Mouse (Mus musculus): ENCODE results near the gene Ddx54.

Gene Ddx54

GRCm38 (mm10) chr5:120635633-120636032, 23.1 kb downstream of the Ddx54 start:
- CTCF ChIA-PET, result interaction anchor here (0.6 kb wide), 1 partner anchor 44 kb away, joined by 9 read pairs; no protein-coding TSS in a partner anchor

- CTCF ChIA-PET, result interaction anchor here (1.1 kb wide), 1 partner anchor 9 kb away, joined by 4 read pairs; the partner anchor contains the start of gene Rasal1
Measured at GRCm38 (mm10) chr5:120640094-120640493, 27.6 kb downstream of the Ddx54 start.

GRCm38 (mm10) chr5:120643365-120644085, 31.0 kb downstream of the Ddx54 start:
- CTCF ChIA-PET, result interaction anchor here (1.4 kb wide), 1 partner anchor 22 kb away, joined by 5 read pairs; no protein-coding TSS in a partner anchor

- CTCF ChIA-PET, result interaction anchor here (0.6 kb wide), 1 partner anchor 12 kb away, joined by 4 read pairs; no protein-coding TSS in a partner anchor
Measured at GRCm38 (mm10) chr5:120644227-120644626, 31.7 kb downstream of the Ddx54 start.

GRCm38 (mm10) chr5:120645851-120646250, 33.3 kb downstream of the Ddx54 start:
- CTCF ChIA-PET, result no interaction called here

- CTCF ChIA-PET, result interaction anchor here (0.8 kb wide), 1 partner anchor 29 kb away, joined by 3 read pairs; no protein-coding TSS in a partner anchor
Measured at GRCm38 (mm10) chr5:120647361-120647760, 34.8 kb downstream of the Ddx54 start.

GRCm38 (mm10) chr5:120647814-120648491, 35.4 kb downstream of the Ddx54 start:
- CTCF ChIA-PET, result interaction anchor here (0.8 kb wide), 1 partner anchor 30 kb away, joined by 3 read pairs; no protein-coding TSS in a partner anchor

- CTCF ChIA-PET, result interaction anchor here (0.7 to 3.1 kb wide), 7 partner anchors 9 to 61 kb away, joined by 3 to 14 read pairs (median 4); partner anchors contain the start of gene Cfap73
Measured at GRCm38 (mm10) chr5:120648569-120649373, 36.2 kb downstream of the Ddx54 start, which contains the start of gene Rasal1. TSS of gene Rasal1 (plus strand) at chr5:120648812.

- CTCF ChIA-PET, result interaction anchor here (0.6 to 3.1 kb wide), 9 partner anchors 9 to 442 kb away, joined by 3 to 14 read pairs (median 3); partner anchors contain the start of gene Cfap73
Measured at GRCm38 (mm10) chr5:120649374-120649933, 36.9 kb downstream of the Ddx54 start.

- CTCF ChIA-PET, result interaction anchor here (0.6 to 3.1 kb wide), 5 partner anchors 18 to 441 kb away, joined by 3 to 14 read pairs (median 4); no protein-coding TSS in a partner anchor
Measured at GRCm38 (mm10) chr5:120649938-120650337, 37.4 kb downstream of the Ddx54 start.

GRCm38 (mm10) chr5:120651230-120651629, 38.7 kb downstream of the Ddx54 start:
- CTCF ChIA-PET, result interaction anchor here (0.7 to 3.1 kb wide), 7 partner anchors 13 to 64 kb away, joined by 3 to 14 read pairs (median 4); no protein-coding TSS in a partner anchor

- CTCF ChIA-PET, result interaction anchor here (1.2 kb wide), 1 partner anchor 34 kb away, joined by 5 read pairs; no protein-coding TSS in a partner anchor
Measured at GRCm38 (mm10) chr5:120652915-120653701, 40.6 kb downstream of the Ddx54 start.

GRCm38 (mm10) chr5:120653873-120654272, 41.3 kb downstream of the Ddx54 start:
- CTCF ChIA-PET, result interaction anchor here (1.2 kb wide), 1 partner anchor 35 kb away, joined by 5 read pairs; no protein-coding TSS in a partner anchor

- CTCF ChIA-PET, result no interaction called here
Measured at GRCm38 (mm10) chr5:120656281-120656751, 43.8 kb downstream of the Ddx54 start.

- CTCF ChIA-PET, result interaction anchor here (0.6 to 0.7 kb wide), 2 partner anchors 12 to 519 kb away, joined by 3 to 5 read pairs; no protein-coding TSS in a partner anchor
Measured at GRCm38 (mm10) chr5:120660816-120661215, 48.3 kb downstream of the Ddx54 start.

GRCm38 (mm10) chr5:120664888-120665287, 52.3 kb downstream of the Ddx54 start:
- CTCF ChIA-PET, result interaction anchor here (0.7 to 1.1 kb wide), 2 partner anchors 14 to 29 kb away, joined by 3 to 5 read pairs; no protein-coding TSS in a partner anchor

GRCm38 (mm10) chr5:120668761-120669160, 56.2 kb downstream of the Ddx54 start:
- CTCF ChIA-PET, result interaction anchor here (0.6 kb wide), 1 partner anchor 578 kb away, joined by 3 read pairs; no protein-coding TSS in a partner anchor

- CTCF ChIA-PET, result no interaction called here
Measured at GRCm38 (mm10) chr5:120670132-120670531, 57.6 kb downstream of the Ddx54 start.

- CTCF ChIA-PET, result interaction anchor here (0.7 kb wide), 2 partner anchors 42 to 51 kb away, joined by 5 to 21 read pairs; no protein-coding TSS in a partner anchor
Measured at GRCm38 (mm10) chr5:120671865-120672264, 59.3 kb downstream of the Ddx54 start.
